ENCODE assay signal across 24 mouse cellular contexts in genomic region chr10:60357441-60357840, GRCm38 (mm10). TPM values are rescaled to one million over a fixed set of nuclear protein-coding genes. Genes with fewer than 3 reads are reported as not detected.
DNase-seq lines count a peak whose midpoint lies in the region; ATAC-seq and TF ChIP-seq lines count a peak whose summit lies in the region.
"Had no signal": no experiment of that assay in that cellular context is flagged by ENCODE, and none has a peak within 500 bp of the region (broad histone marks: within the 10 kb centered on the region; RNA-seq: fewer than 3 reads in every experiment).

No protein-coding gene starts in this region.

- 91% methylated on average over 4 of the region's 4 CpGs for WGBS in hindbrain, embryonic 10.5 days
- WGBS in hindbrain, postnatal 0 days, result 85% methylated on average over 4 of the region's 4 CpGs
- 94% methylated on average over 4 of the region's 4 CpGs for WGBS in forebrain, embryonic 14.5 days

- H3K9me3 ChIP-seq in hindbrain, embryonic 10.5 days, result no peaks in the 10 kb centered on the region
- no peaks in the 10 kb centered on the region for H3K9me3 ChIP-seq in hindbrain, postnatal 0 days (ENCODE audit: low read length)
- H3K9me3 ChIP-seq in forebrain, embryonic 14.5 days (replicated peaks; ENCODE audit: control insufficient read depth, low read length), result no peaks in the 10 kb centered on the region
- H3K9me3 ChIP-seq: heart, embryonic 13.5 days; hindbrain, embryonic 12.5 days; limb, embryonic 12.5 days; midbrain, embryonic 15.5 days; neural tube, embryonic 13.5 days; stomach, embryonic 15.5 days had no signal

- peak overlapping the region; percentile 23; the same call in 1 of the 2 replicates for H3K27ac ChIP-seq in hindbrain, embryonic 10.5 days
- H3K27ac ChIP-seq in hindbrain, postnatal 0 days, result no peak overlapping the region
- H3K27ac ChIP-seq in forebrain, embryonic 14.5 days (ENCODE audit: low read depth, low read length), result no peak overlapping the region
- H3K27ac ChIP-seq: heart, embryonic 13.5 days; hindbrain, embryonic 12.5 days; kidney, postnatal 0 days; limb, embryonic 12.5 days; macrophage; midbrain, embryonic 15.5 days; neural tube, embryonic 13.5 days; stomach, embryonic 15.5 days had no signal

- ATAC-seq in hindbrain, postnatal 0 days, result no peak
- no peak for ATAC-seq in forebrain, embryonic 14.5 days
- ATAC-seq: liver, postnatal 0 days; lung, postnatal 0 days; midbrain, embryonic 15.5 days had no signal

- H3K4me1 ChIP-seq in hindbrain, embryonic 10.5 days (replicated peaks), result peaks cover 46% of the 10 kb centered on the region
- H3K4me1 ChIP-seq in hindbrain, postnatal 0 days (ENCODE audit: insufficient read depth, low read length), result 0 out of 2 replicates have a peak, but pooled peaks cover 6% of the 10 kb centered on the region
- H3K4me1 ChIP-seq in forebrain, embryonic 14.5 days (ENCODE audit: control insufficient read depth, insufficient read depth, low read length), result peaks cover 5% of the 10 kb centered on the region; the same call in 1 of the 2 replicates

- no peak for TF ChIP-seq CTCF in hindbrain, postnatal 0 days (IDR thresholded peaks at IDR 0.05; ENCODE audit: low read depth)

- DNase-seq in adrenal gland, adult 2 months, result peak; percentile 44
- no peak for DNase-seq in adrenal gland, adult 18-20 months (ENCODE audit: low spot score in 2 of 2)
- DNase-seq in hindbrain, embryonic 10.5 days (ENCODE audit: low spot score), result no peak
- DNase-seq in hindbrain, postnatal 0 days (ENCODE audit: low spot score), result no peak
- DNase-seq in gastrocnemius, postnatal 25 days, result peak; percentile 79
- no peak for DNase-seq in layer of hippocampus, adult 9-10 months (ENCODE audit: low spot score)
- no peak for DNase-seq in forebrain, embryonic 14.5 days (ENCODE audit: low spot score)
- DNase-seq: cerebellum, adult 9-11 months; heart, postnatal 14 days; kidney, adult 18-20 months; liver, postnatal 0 days; retina, postnatal 1 day; thymus, postnatal 36 days had no signal

- no peak overlapping the region for H3K4me2 ChIP-seq in hindbrain, postnatal 0 days (ENCODE audit: low read depth, low read length)
- no peak overlapping the region for H3K4me2 ChIP-seq in forebrain, embryonic 14.5 days (ENCODE audit: low read length)
- H3K4me2 ChIP-seq: heart, embryonic 13.5 days; hindbrain, embryonic 12.5 days; limb, embryonic 12.5 days; liver, embryonic 11.5 days; midbrain, embryonic 15.5 days; neural tube, embryonic 13.5 days; stomach, embryonic 15.5 days had no signal

- H3K36me3 ChIP-seq in hindbrain, embryonic 10.5 days, result no peaks in the 10 kb centered on the region
- no peaks in the 10 kb centered on the region for H3K36me3 ChIP-seq in hindbrain, postnatal 0 days (ENCODE audit: insufficient read depth, low read length)
- no peaks in the 10 kb centered on the region for H3K36me3 ChIP-seq in forebrain, embryonic 14.5 days (ENCODE audit: control insufficient read depth, insufficient read depth, low read length)
- H3K36me3 ChIP-seq: heart, embryonic 13.5 days; hindbrain, embryonic 12.5 days; limb, embryonic 12.5 days; midbrain, embryonic 15.5 days; neural tube, embryonic 13.5 days; stomach, embryonic 15.5 days had no signal

- no peaks in the 10 kb centered on the region for H3K27me3 ChIP-seq in hindbrain, embryonic 10.5 days (ENCODE audit: insufficient read depth, poor library complexity, severe bottlenecking)
- H3K27me3 ChIP-seq in hindbrain, postnatal 0 days (ENCODE audit: insufficient read depth, low read length), result no peaks in the 10 kb centered on the region
- no peaks in the 10 kb centered on the region for H3K27me3 ChIP-seq in forebrain, embryonic 14.5 days (replicated peaks; ENCODE audit: control insufficient read depth, insufficient read depth, low read length)
- H3K27me3 ChIP-seq: heart, embryonic 13.5 days; hindbrain, embryonic 12.5 days; limb, embryonic 12.5 days; midbrain, embryonic 15.5 days; neural tube, embryonic 13.5 days; stomach, embryonic 15.5 days had no signal

- no peak overlapping the region for H3K4me3 ChIP-seq in hindbrain, embryonic 10.5 days
- no peak overlapping the region for H3K4me3 ChIP-seq in hindbrain, postnatal 0 days (ENCODE audit: low read length)
- H3K4me3 ChIP-seq in forebrain, embryonic 14.5 days (ENCODE audit: low read depth, low read length), result no peak overlapping the region
- H3K4me3 ChIP-seq: heart, embryonic 13.5 days; hindbrain, embryonic 12.5 days; limb, embryonic 12.5 days; midbrain, embryonic 15.5 days; myocyte; neural tube, embryonic 13.5 days; stomach, embryonic 15.5 days had no signal

- H3K9ac ChIP-seq in hindbrain, postnatal 0 days (replicated peaks; ENCODE audit: low read length), result no peak overlapping the region
- H3K9ac ChIP-seq in forebrain, embryonic 14.5 days (ENCODE audit: low read length), result no peak overlapping the region
- H3K9ac ChIP-seq: heart, embryonic 13.5 days; hindbrain, embryonic 12.5 days; limb, embryonic 12.5 days; liver, postnatal 0 days; midbrain, embryonic 15.5 days; neural tube, embryonic 13.5 days; stomach, embryonic 15.5 days had no signal

RNA-seq across cellular contexts. Expression of gene Vsir, which starts 10.8 kb away (rescaled TPM):
- 10 to 100 TPM; 19.2 to 20.2 TPM for total RNA-seq in adrenal gland, adult 2 months (2021)
- polyA plus RNA-seq in adrenal gland, adult 2 months (2012; rRNA removed), result 25.1 and 27.7 TPM in 2 replicates
- total RNA-seq in adrenal gland, adult 18-20 months (2021), result 10 to 100 TPM; 12.2 to 25.5 TPM
- 1.8 and 2.0 TPM in 2 replicates for polyA plus RNA-seq in hindbrain, embryonic 10.5 days (2016; fragmentation: Nextera tagmentation; extraction: Ambion mirVana)
- total RNA-seq in hindbrain, postnatal 0 days (2014; rRNA removed), result 19.2 and 43.1 TPM in 2 replicates
- 1.9 and 4.8 TPM in 2 replicates for polyA plus RNA-seq in hindbrain, postnatal 0 days (2015; fragmentation: Nextera tagmentation; extraction: Ambion mirVana)
- total RNA-seq in gastrocnemius, postnatal 25 days (2021), result 1 to 10 TPM; 7.0 to 7.4 TPM
- polyA plus RNA-seq in forebrain, embryonic 14.5 days (2014; fragmentation: Nextera tagmentation; extraction: Ambion mirVana), result 2.1 and 2.3 TPM in 2 replicates

RNA-seq across cellular contexts. Expression of gene Gm17455, which starts 42.1 kb away (rescaled TPM):
- not detected for total RNA-seq in adrenal gland, adult 2 months (2021)
- polyA plus RNA-seq in adrenal gland, adult 2 months (2012; rRNA removed), result 0.12 TPM in 1 of 2 replicates, not detected in the other
- total RNA-seq in adrenal gland, adult 18-20 months (2021), result not detected
- polyA plus RNA-seq in hindbrain, embryonic 10.5 days (2016; fragmentation: Nextera tagmentation; extraction: Ambion mirVana), result 6.5 and 10.1 TPM in 2 replicates
- total RNA-seq in hindbrain, postnatal 0 days (2014; rRNA removed), result 2.4 and 19.4 TPM in 2 replicates
- polyA plus RNA-seq in hindbrain, postnatal 0 days (2015; fragmentation: Nextera tagmentation; extraction: Ambion mirVana), result 8.9 and 12.4 TPM in 2 replicates
- not detected for total RNA-seq in gastrocnemius, postnatal 25 days (2021)
- polyA plus RNA-seq in forebrain, embryonic 14.5 days (2014; fragmentation: Nextera tagmentation; extraction: Ambion mirVana), result 5.8 and 6.9 TPM in 2 replicates
- total RNA-seq: heart, postnatal 14 days had no signal
- polyA plus RNA-seq: liver, postnatal 0 days; macrophage had no signal

Comparison
In these comparisons a context has a peak if more than half of its experiments do, and no peak if none do; other contexts are left out.
1. DNase-seq: peak in adrenal gland, adult 2 months (single experiment) and gastrocnemius, postnatal 25 days (single experiment); none in adrenal gland, adult 18-20 months (0 of 2), hindbrain, embryonic 10.5 days (single experiment), hindbrain, postnatal 0 days (single experiment), layer of hippocampus, adult 9-10 months (single experiment) and forebrain, embryonic 14.5 days (single experiment).